Mouse (Mus musculus) embryonic facial prominence, embryonic 15.5 days (tissue): ENCODE measurements around the gene Pold4. TPM values are rescaled to one million over a fixed set of nuclear protein-coding genes. Genes with fewer than 3 reads are reported as not detected.
"Not testable (repeated sequence)": the region's sequence is repeated elsewhere in the genome, so short reads cannot be mapped to it uniquely, and the experiment has no call there.

ENCODE experiments used
- ATAC-seq: fragments of 200-750 bp; cut with Nextera tagmentation; 2 replicates; pipeline ENCODE4 v1.8.0; 2017; ENCODE audit warnings: low read depth, moderate TSS enrichment; ENCODE audit not compliant: insufficient number of reproducible peaks, low FRiP score, low TSS enrichment
- H3K27ac ChIP-seq: fragments of 300-500 bp; sonication (generic); replicated peaks from 2 replicates; pipeline ENCODE4 v1.5.1; 2015; ENCODE audit warnings: mild to moderate bottlenecking, inconsistent platforms
- H3K27me3 ChIP-seq: fragments of 300-500 bp; sonication (generic); 2 replicates; pipeline ENCODE4 v1.6.1; 2015; ENCODE audit warnings: inconsistent platforms
- H3K36me3 ChIP-seq: fragments of 300-500 bp; sonication (generic); 2 replicates; pipeline ENCODE4 v1.6.1; 2015; ENCODE audit warnings: mild to moderate bottlenecking, inconsistent platforms
- H3K4me1 ChIP-seq: fragments of 300-500 bp; sonication (generic); 2 replicates; pipeline ENCODE4 v1.6.1; 2015; ENCODE audit warnings: inconsistent platforms
- H3K4me2 ChIP-seq: fragments of 300-500 bp; sonication (generic); replicated peaks from 2 replicates; pipeline ENCODE4 v1.6.1; 2015; ENCODE audit warnings: mild to moderate bottlenecking, inconsistent platforms
- H3K4me3 ChIP-seq: fragments of 300-500 bp; sonication (generic); replicated peaks from 2 replicates; pipeline ENCODE4 v1.5.1; 2015; ENCODE audit warnings: mild to moderate bottlenecking, inconsistent platforms
- H3K9ac ChIP-seq: fragments of 300-500 bp; sonication (generic); 2 replicates; pipeline ENCODE4 v1.6.1; 2015; ENCODE audit warnings: inconsistent platforms
- H3K9me3 ChIP-seq: fragments of 300-500 bp; sonication (generic); replicated peaks from 2 replicates; pipeline ENCODE4 v1.6.1; 2016; ENCODE audit warnings: inconsistent platforms
- WGBS: fragments of 180-500 bp; shearing (Covaris S2); methylation state at CpG from one replicate; pipeline ENCODE4 v1.1.7; 2015; 5-methylcytosine and 5-hydroxymethylcytosine counted together
- polyA plus RNA-seq: library from polyadenylated mRNA; unstranded; fragments of >200 nt; fragmentation: Nextera tagmentation; extraction: Ambion mirVana; gene quantifications from 2 replicates; pipeline ENCODE4 v1.2.1, GENCODE M21; 2015

Gene Pold4
- polyA plus RNA-seq, 1 experiment from 2014 or later = 33.5 TPM

GRCm38 (mm10) chr19:4232186-4232572 is 480 bp downstream of the Pold4 start:
- WGBS = 38% methylated on average over 2 of the region's 2 CpGs
- H3K4me3 ChIP-seq = peak overlapping the region; percentile 62
- no peaks in the 10 kb centered on the region for H3K27me3 ChIP-seq
- H3K9ac ChIP-seq = peak overlapping the region; percentile 46
- H3K4me1 ChIP-seq = peaks cover 22% of the 10 kb centered on the region
- H3K27ac ChIP-seq = peak overlapping the region; percentile 80
- H3K9me3 ChIP-seq = no peaks in the 10 kb centered on the region
- H3K36me3 ChIP-seq = no peaks in the 10 kb centered on the region
- peak overlapping the region; percentile 73 for H3K4me2 ChIP-seq
- ATAC-seq = no peak

GRCm38 (mm10) chr19:4232651-4233050 is 952 bp downstream of the Pold4 start:
- 79% methylated on average over 7 of the region's 7 CpGs for WGBS
- Histone ChIP-seq H3K27ac (no peak overlapping the region), H3K4me2 (peak overlapping the region; percentile 73; the same call in 1 of the 2 replicates), H3K9me3 (no peaks in the 10 kb centered on the region), H3K4me1 (peaks cover 22% of the 10 kb centered on the region), H3K9ac (no peak overlapping the region), H3K27me3 (no peaks in the 10 kb centered on the region), H3K36me3 (no peaks in the 10 kb centered on the region), H3K4me3 (no peak overlapping the region)
- no peak for ATAC-seq

GRCm38 (mm10) chr19:4234548-4234947 is 2.8 kb downstream of the Pold4 start:
- no peak for ATAC-seq
- no peaks in the 10 kb centered on the region for H3K36me3 ChIP-seq
- H3K4me1 ChIP-seq = peaks cover 10% of the 10 kb centered on the region
- no peaks in the 10 kb centered on the region for H3K9me3 ChIP-seq
- H3K4me3 ChIP-seq = no peak overlapping the region
- no peak overlapping the region for H3K27ac ChIP-seq
- 62% methylated on average over 4 of the region's 4 CpGs for WGBS
- H3K4me2 ChIP-seq = no peak overlapping the region
- no peaks in the 10 kb centered on the region for H3K27me3 ChIP-seq
- no peak overlapping the region for H3K9ac ChIP-seq

GRCm38 (mm10) chr19:4240247-4240668 is 8.6 kb downstream of the Pold4 start:
- WGBS = 51% methylated on average over 8 of the region's 8 CpGs
- H3K4me3 ChIP-seq = no peak overlapping the region
- H3K27ac ChIP-seq = no peak overlapping the region

GRCm38 (mm10) chr19:4242416-4242815 is 10.7 kb downstream of the Pold4 start:
- 61% methylated on average over 3 of the region's 3 CpGs for WGBS

More at GRCm38 (mm10) chr19:4240247-4240668, 8.6 kb downstream of the Pold4 start:
- no peaks in the 10 kb centered on the region for H3K9me3 ChIP-seq
- no peaks in the 10 kb centered on the region for H3K36me3 ChIP-seq
- no peak overlapping the region for H3K9ac ChIP-seq
- H3K4me2 ChIP-seq = no peak overlapping the region
- no peak for ATAC-seq
- H3K4me1 ChIP-seq = no peaks in the 10 kb centered on the region
- H3K27me3 ChIP-seq = no peaks in the 10 kb centered on the region

GRCm38 (mm10) chr19:4244775-4245174 is 13.1 kb downstream of the Pold4 start:
- Histone ChIP-seq H3K4me2 (no peak overlapping the region), H3K27ac (no peak overlapping the region), H3K9ac (no peak overlapping the region), H3K4me3 (no peak overlapping the region), H3K27me3 (no peaks in the 10 kb centered on the region), H3K4me1 (no peaks in the 10 kb centered on the region), H3K36me3 (no peaks in the 10 kb centered on the region), H3K9me3 (no peaks in the 10 kb centered on the region)
- ATAC-seq = no peak
- WGBS = 77% methylated on average over 6 of the region's 6 CpGs

More at GRCm38 (mm10) chr19:4242416-4242815, 10.7 kb downstream of the Pold4 start:
- Histone ChIP-seq H3K4me3 (no peak overlapping the region), H3K4me1 (no peaks in the 10 kb centered on the region), H3K36me3 (no peaks in the 10 kb centered on the region), H3K9ac (no peak overlapping the region), H3K27me3 (no peaks in the 10 kb centered on the region), H3K4me2 (no peak overlapping the region), H3K27ac (no peak overlapping the region), H3K9me3 (no peaks in the 10 kb centered on the region)
- no peak for ATAC-seq

GRCm38 (mm10) chr19:4247010-4247409 is 15.3 kb downstream of the Pold4 start:
- Histone ChIP-seq H3K9me3 (no peaks in the 10 kb centered on the region), H3K4me3 (no peak overlapping the region), H3K9ac (no peak overlapping the region), H3K27me3 (no peaks in the 10 kb centered on the region), H3K4me1 (no peaks in the 10 kb centered on the region), H3K36me3 (no peaks in the 10 kb centered on the region), H3K27ac (no peak overlapping the region), H3K4me2 (no peak overlapping the region)
- WGBS = 48% methylated on average over 1 of the region's 1 CpGs
- ATAC-seq = no peak

- not testable (repeated sequence) for H3K4me3 ChIP-seq, H3K4me2 ChIP-seq, H3K27ac ChIP-seq, H3K36me3 ChIP-seq, ATAC-seq, H3K27me3 ChIP-seq, H3K4me1 ChIP-seq, H3K9me3 ChIP-seq, H3K9ac ChIP-seq
- 63% methylated on average over 1 of the region's 1 CpGs for WGBS
Observed at GRCm38 (mm10) chr19:4248683-4249082, 17.0 kb downstream of the Pold4 start.

- Histone ChIP-seq H3K9me3 (no peaks in the 10 kb centered on the region), H3K4me3 (no peak overlapping the region), H3K4me1 (peaks cover 10% of the 10 kb centered on the region; the same call in 1 of the 2 replicates), H3K4me2 (no peak overlapping the region), H3K9ac (no peak overlapping the region), H3K27me3 (no peaks in the 10 kb centered on the region), H3K27ac (no peak overlapping the region), H3K36me3 (no peaks in the 10 kb centered on the region)
- 87% methylated on average over 7 of the region's 7 CpGs for WGBS
- ATAC-seq = no peak
Observed at GRCm38 (mm10) chr19:4254230-4254629, 22.5 kb downstream of the Pold4 start.

- H3K4me3 ChIP-seq = no peak overlapping the region
- no peak overlapping the region for H3K9ac ChIP-seq
- peaks cover 10% of the 10 kb centered on the region; the same call in 1 of the 2 replicates for H3K4me1 ChIP-seq
- ATAC-seq = no peak
- H3K27me3 ChIP-seq = no peaks in the 10 kb centered on the region
- no peaks in the 10 kb centered on the region for H3K36me3 ChIP-seq
- no peaks in the 10 kb centered on the region for H3K9me3 ChIP-seq
- no peak overlapping the region for H3K4me2 ChIP-seq
- 76% methylated on average over 11 of the region's 11 CpGs for WGBS
- no peak overlapping the region for H3K27ac ChIP-seq
Observed at GRCm38 (mm10) chr19:4255583-4256162, 24.0 kb downstream of the Pold4 start.

GRCm38 (mm10) chr19:4257216-4257896 is 25.7 kb downstream of the Pold4 start:
- peak; percentile 89 for ATAC-seq
- Histone ChIP-seq H3K36me3 (no peaks in the 10 kb centered on the region), H3K9ac (peak overlapping the region; percentile 41), H3K9me3 (no peaks in the 10 kb centered on the region), H3K27me3 (no peaks in the 10 kb centered on the region), H3K4me2 (peak overlapping the region; percentile 75), H3K4me3 (peak overlapping the region; percentile 54), H3K27ac (no peak overlapping the region), H3K4me1 (peaks cover 10% of the 10 kb centered on the region; the same call in 1 of the 2 replicates)
- WGBS = under 1% methylated on average over 41 of the region's 41 CpGs
